Mouse (Mus musculus) olfactory bulb, adult 2 months (tissue): ENCODE results near the gene Dlgap1. TPM values are rescaled to one million over a fixed set of nuclear protein-coding genes. Genes with fewer than 3 reads are reported as not detected.

Source experiments
- H3K27ac ChIP-seq: fragments of 200-500 bp; 2 replicates; pipeline ENCODE4 v1.5.1; 2012; ENCODE audit warnings: low read depth, low read length; ENCODE audit not compliant: insufficient read depth
- H3K4me1 ChIP-seq: fragments of 200-500 bp; 2 replicates; pipeline ENCODE4 v1.6.1; 2012; ENCODE audit warnings: low read length; ENCODE audit not compliant: control insufficient read depth, insufficient read depth
- H3K4me3 ChIP-seq: fragments of 200-500 bp; 2 replicates; pipeline ENCODE4 v1.5.1; 2012; ENCODE audit warnings: mild to moderate bottlenecking, low read depth, low read length, moderate library complexity; ENCODE audit not compliant: insufficient read depth
- CTCF ChIP-seq: fragments of 200-500 bp; IDR thresholded peaks from 2 replicates; pipeline ENCODE4 v1.5.1; 2012; ENCODE audit warnings: low read depth, mild to moderate bottlenecking, low read length, moderate library complexity; ENCODE audit not compliant: insufficient read depth
- POLR2A ChIP-seq: fragments of 200-500 bp; IDR thresholded peaks from 2 replicates; pipeline ENCODE4 v1.6.1; 2012; ENCODE audit warnings: mild to moderate bottlenecking, low read depth, low read length, moderate library complexity; ENCODE audit not compliant: insufficient read depth
- WGBS: fragments of 180-500 bp; shearing (Covaris S2); methylation state at CpG from one replicate; pipeline ENCODE4 v1.1.7; 2018; 5-methylcytosine and 5-hydroxymethylcytosine counted together
- polyA plus RNA-seq: library from polyadenylated mRNA; stranded (reverse); fragments of >200 nt; gene quantifications from 2 replicates; pipeline ENCODE4 v1.2.4, GENCODE M21; 2012; ENCODE audit warnings: low replicate concordance; ENCODE audit not compliant: missing spikeins, insufficient read depth, insufficient read length

Gene Dlgap1
- polyA plus RNA-seq, 1 experiment: 117 TPM

DNA sequence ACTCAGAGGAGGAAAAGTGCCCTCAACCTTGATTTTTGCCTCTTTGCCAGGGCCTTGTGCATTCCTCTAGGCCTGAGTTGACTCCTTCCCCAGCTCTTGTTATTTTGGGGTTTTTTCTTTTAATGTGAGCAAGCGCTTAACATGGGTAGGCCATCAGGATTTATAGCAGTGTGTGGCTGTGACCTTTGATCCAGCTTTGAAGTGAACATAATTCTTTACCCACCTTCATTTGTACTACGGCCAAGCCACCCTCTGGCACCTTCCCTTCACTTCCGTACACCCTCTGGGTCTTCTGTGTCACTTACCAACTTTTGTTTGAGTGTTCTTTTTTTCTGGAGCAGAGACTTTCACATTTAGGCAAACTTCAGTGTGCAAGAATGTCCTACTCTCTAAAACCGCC is 874.4 kb downstream of the Dlgap1 start:
- WGBS: 94% methylated on average over 4 of the region's 4 CpGs
- Histone ChIP-seq H3K4me3 (no peak overlapping the region), H3K27ac (no peak overlapping the region), H3K4me1 (no peaks in the 10 kb centered on the region)
- TF ChIP-seq POLR2A (no peak), CTCF (no peak)

DNA sequence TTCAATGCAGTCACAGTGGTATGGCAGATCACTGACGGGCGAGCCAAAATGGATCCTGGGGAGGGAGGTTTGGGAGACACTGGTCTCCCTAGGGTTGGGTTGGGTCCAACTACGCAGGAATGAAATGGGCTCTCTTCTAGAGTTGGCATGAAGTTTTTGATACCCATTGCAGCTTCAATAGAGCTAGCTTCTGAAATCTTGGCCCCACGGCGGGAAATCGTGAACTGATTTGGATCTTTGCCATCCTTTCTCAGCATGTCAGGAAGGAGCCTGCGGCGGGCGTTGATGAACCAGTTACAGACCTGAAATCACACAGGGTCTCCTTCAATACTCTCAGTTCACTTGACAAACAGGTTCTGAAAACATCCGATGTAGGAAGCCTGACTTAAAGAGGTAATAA is 876.1 kb downstream of the Dlgap1 start:
- TF ChIP-seq CTCF (no peak), POLR2A (no peak)
- Histone ChIP-seq H3K4me3 (no peak overlapping the region), H3K27ac (no peak overlapping the region), H3K4me1 (peaks cover 13% of the 10 kb centered on the region)
- 43% methylated on average over 10 of the region's 10 CpGs for WGBS

- no peak overlapping the region for H3K4me3 ChIP-seq
- TF ChIP-seq POLR2A (no peak), CTCF (no peak)
- 92% methylated on average over 2 of the region's 2 CpGs for WGBS
- H3K27ac ChIP-seq: no peak overlapping the region
- peaks cover 16% of the 10 kb centered on the region for H3K4me1 ChIP-seq
Observed at GRCm38 (mm10) chr17:70845543-70845942, 876.7 kb downstream of the Dlgap1 start.

DNA sequence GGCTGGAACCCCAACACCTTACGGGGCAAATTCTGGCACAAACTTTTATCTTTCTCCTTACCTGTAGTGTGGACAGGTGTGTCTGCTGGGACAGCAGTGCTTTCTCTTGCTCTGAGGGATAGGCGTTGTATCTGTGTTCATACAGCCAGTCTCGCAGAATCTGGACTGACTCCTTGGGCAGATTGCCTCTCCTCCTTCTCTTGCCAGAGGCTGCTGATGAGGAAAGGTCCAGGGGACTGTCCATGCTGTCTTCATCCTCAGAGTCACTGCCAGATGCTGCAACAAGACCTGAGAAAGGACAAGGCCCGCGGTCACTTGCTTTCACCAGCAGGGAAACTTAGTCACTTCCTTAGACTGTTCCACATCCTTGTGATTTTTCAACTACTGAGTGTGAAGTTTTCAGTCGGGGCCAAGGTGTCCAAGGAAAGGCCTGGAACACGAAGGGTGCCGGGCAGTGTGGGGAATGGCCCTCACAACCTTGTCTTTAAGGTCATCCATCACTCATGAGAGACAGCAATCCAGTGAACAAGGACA is 877.3 kb downstream of the Dlgap1 start:
- no peak overlapping the region for H3K27ac ChIP-seq
- H3K4me3 ChIP-seq: no peak overlapping the region
- TF ChIP-seq POLR2A (no peak), CTCF (no peak)
- H3K4me1 ChIP-seq: peaks cover 21% of the 10 kb centered on the region
- WGBS: 84% methylated on average over 8 of the region's 8 CpGs

- 8% methylated on average over 4 of the region's 4 CpGs for WGBS
- Histone ChIP-seq H3K27ac (no peak overlapping the region), H3K4me3 (no peak overlapping the region), H3K4me1 (peaks cover 21% of the 10 kb centered on the region)
- TF ChIP-seq CTCF: no peak
- no peak for TF ChIP-seq POLR2A
Observed at GRCm38 (mm10) chr17:70847086-70847485, 878.2 kb downstream of the Dlgap1 start.

GRCm38 (mm10) chr17:70847751-70848510 is 879.1 kb downstream of the Dlgap1 start:
- 7% methylated on average over 17 of the region's 17 CpGs for WGBS
- H3K4me3 ChIP-seq: no peak overlapping the region
- H3K27ac ChIP-seq: no peak overlapping the region
- peaks cover 27% of the 10 kb centered on the region for H3K4me1 ChIP-seq
- TF ChIP-seq CTCF (no peak), POLR2A (no peak)

- H3K27ac ChIP-seq: no peak overlapping the region; the same call in 1 of the 2 replicates
- peaks cover 29% of the 10 kb centered on the region for H3K4me1 ChIP-seq
Observed at GRCm38 (mm10) chr17:70848511-70849398, 879.9 kb downstream of the Dlgap1 start.

DNA sequence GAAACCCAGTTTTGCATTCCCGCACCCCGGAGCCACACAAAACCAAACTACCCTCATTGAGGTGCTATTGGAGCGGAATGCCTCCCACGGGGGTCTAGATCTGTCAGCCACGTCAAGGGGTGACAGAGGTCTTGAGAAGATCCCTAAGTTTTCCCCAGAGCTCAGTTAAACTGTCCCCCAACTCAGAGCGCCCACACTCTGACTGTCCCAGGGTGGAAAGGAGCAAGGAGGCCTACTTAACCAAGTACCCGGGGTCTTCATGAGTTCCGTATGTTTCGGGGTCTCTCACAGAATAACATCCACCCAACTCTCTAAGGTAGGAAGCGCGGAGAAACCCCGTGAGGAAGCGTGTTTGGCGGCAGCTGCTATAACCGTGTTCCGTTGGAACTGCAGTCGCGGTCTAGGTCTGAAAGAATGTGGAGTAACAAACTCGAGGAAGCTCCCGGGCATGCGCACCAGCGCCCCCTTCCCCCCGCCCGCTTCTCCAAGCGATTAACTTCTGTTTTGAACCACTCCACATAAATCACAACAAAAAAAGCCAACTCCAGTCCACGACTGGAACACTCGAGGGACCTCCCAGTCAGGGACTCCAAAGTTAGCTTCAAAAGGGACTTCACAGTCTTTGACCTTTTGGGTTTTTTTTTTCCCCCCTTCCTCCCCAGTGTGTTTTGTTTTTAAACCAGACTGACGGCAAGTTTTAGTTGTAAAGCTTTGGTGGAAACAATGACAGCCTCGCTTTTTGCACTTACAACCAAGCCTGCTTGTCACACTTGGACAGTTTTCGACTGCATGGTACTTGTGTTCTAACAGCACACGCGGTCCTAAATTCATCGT is 880.7 kb downstream of the Dlgap1 start:
- 2% methylated on average over 33 of the region's 33 CpGs for WGBS
- H3K27ac ChIP-seq: peak overlapping the region; percentile 44
- H3K4me1 ChIP-seq: peaks cover 29% of the 10 kb centered on the region

More at GRCm38 (mm10) chr17:70848511-70849398, 879.9 kb downstream of the Dlgap1 start:
- H3K4me3 ChIP-seq: peak overlapping the region; percentile 40
- WGBS: 5% methylated on average over 23 of the region's 23 CpGs
- no peak for TF ChIP-seq POLR2A
- no peak for TF ChIP-seq CTCF

More for the DNA sequence above, 880.7 kb downstream of the Dlgap1 start:
- TF ChIP-seq POLR2A (no peak), CTCF (no peak)
- peak overlapping the region; percentile 40 for H3K4me3 ChIP-seq
